Mouse (Mus musculus): ENCODE measurements at regions not wholly inside any gene's neighbourhood (a gene's known extent, or its start where the extent isn't known, plus 50 kb on each side); places are given as distances from the start of the nearest gene placed in this dataset.

DNA sequence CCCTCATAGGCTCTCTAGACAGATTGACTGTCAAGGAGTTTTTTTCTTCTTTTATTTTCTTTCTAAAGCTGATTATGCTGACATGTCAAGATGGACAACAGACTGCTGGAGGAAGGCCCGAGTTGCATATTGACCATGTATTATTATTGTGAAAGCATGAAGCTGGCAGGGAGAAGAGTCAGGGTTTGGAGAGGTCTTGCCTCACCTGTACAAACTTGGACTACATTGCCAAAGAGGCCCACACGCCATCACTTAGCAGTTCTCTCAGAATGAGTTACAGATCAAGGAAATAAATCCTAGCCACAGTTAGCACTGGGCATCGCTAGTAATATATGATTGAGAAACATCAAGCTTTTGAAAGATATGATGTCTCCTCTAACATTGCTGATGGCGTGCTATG lies 54.9 kb upstream of the Bmp2 start:
- H3K27ac ChIP-seq: no peak overlapping the region
- no peak overlapping the region for H3K4me3 ChIP-seq
- TF ChIP-seq CTCF (conservative IDR thresholded peaks at IDR 0.05): no peak
- no peak for DNase-seq (ENCODE audit: low spot score in 2 of 2)

- H3K4me3 ChIP-seq: no peak overlapping the region
- TF ChIP-seq CTCF (conservative IDR thresholded peaks at IDR 0.05): no peak
- H3K27ac ChIP-seq: no peak overlapping the region
- DNase-seq (ENCODE audit: low spot score in 2 of 2): no peak
These were observed 54.3 kb upstream of the Bmp2 start for GRCm38 (mm10) chr2:133497541-133498185.

DNA sequence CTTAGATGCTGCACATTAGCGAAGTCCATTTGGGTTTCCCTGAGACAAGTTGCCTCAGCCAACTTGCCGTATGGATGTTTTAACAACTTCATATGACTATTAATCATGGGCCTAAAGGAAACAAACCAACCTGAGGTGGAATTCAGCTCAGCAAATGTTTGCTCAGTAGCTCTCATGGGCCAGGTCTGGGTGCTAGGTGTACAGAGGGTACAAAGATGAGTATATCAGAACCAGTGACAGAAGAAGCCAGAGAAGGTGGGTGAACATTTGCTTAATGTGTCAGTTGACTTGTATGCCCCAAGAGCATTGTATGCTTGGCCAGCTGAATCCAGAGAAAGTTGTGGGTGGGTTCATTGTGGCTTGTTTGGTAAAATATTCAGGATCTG lies 53.8 kb upstream of the Bmp2 start:
- TF ChIP-seq CTCF (conservative IDR thresholded peaks at IDR 0.05): no peak
- H3K27ac ChIP-seq: no peak overlapping the region
- H3K4me3 ChIP-seq: no peak overlapping the region
- no peak for DNase-seq (ENCODE audit: low spot score in 2 of 2)

DNA sequence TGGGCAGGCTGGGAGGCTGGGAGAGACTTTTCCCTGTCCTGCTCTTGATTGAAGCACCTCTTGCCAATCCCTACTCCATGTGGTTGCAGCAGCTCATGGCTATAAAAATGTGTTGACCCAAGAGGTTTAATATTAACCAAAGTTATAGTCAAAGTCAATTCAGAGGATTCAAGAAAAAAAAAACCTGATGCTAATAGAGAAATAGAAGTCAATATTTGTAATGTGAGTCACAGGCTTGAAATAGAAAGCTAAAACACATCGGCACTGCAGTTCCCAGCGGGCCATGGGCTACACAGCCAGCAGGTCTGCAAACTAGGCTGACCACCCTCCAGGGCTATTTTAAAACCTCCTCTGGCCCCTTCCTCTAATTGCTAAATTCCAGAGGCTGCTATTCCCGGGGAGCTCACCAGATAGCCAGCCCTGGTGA lies 53.2 kb upstream of the Bmp2 start:
- no peak overlapping the region for H3K4me3 ChIP-seq
- no peak for DNase-seq (ENCODE audit: low spot score in 2 of 2)
- no peak overlapping the region for H3K27ac ChIP-seq
- TF ChIP-seq CTCF (conservative IDR thresholded peaks at IDR 0.05): no peak

- DNase-seq (ENCODE audit: low spot score in 2 of 2): no peak
- H3K4me3 ChIP-seq: no peak overlapping the region
- TF ChIP-seq CTCF (conservative IDR thresholded peaks at IDR 0.05): no peak
- H3K27ac ChIP-seq: no peak overlapping the region
These were observed 52.1 kb upstream of the Bmp2 start for GRCm38 (mm10) chr2:133499904-133500303.
